Mouse (Mus musculus): ENCODE measurements at regions not wholly inside any gene's neighbourhood (a gene's known extent, or its start where the extent isn't known, plus 50 kb on each side); places are given as distances from the start of the nearest gene placed in this dataset.

DNA sequence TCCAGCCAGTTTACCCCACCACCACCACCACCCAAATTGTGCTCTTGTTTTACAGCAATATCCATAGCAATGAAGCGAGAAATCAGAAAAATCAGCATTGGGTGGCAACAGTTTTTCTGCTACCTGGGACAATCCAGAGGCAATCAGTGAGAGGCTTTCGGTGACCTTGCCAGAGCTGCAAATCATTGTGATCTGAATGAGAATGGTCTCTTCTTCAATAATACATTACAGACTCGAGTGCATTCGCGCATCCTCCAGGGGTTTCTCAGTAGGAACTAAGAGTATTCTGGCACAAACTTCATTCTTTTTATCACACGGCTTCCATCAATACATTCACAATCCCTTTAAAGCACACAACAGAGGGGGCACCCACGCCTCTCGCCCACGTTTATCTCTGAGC is 91.2 kb downstream of the Srek1 start:
- no peaks in the 10 kb centered on the region for H3K27me3 ChIP-seq (ENCODE audit: insufficient read depth, low read length)
- no peak for TF ChIP-seq CTCF (IDR thresholded peaks at IDR 0.05)
- ATAC-seq (ENCODE audit: low FRiP score) (peak; percentile 47; the same call in 1 of the 2 replicates), DNase-seq (ENCODE audit: low spot score) (no peak)
- H3K9ac ChIP-seq (replicated peaks; ENCODE audit: low read length, poor library complexity, severe bottlenecking) = no peak overlapping the region
- H3K4me1 ChIP-seq (ENCODE audit: insufficient read depth, low read length) = no peaks in the 10 kb centered on the region
- 46% methylated on average over 9 of the region's 9 CpGs for WGBS
- H3K36me3 ChIP-seq (ENCODE audit: insufficient read depth, low read length) = no peaks in the 10 kb centered on the region
- no peak overlapping the region for H3K4me2 ChIP-seq (ENCODE audit: low read depth, low read length, poor library complexity, severe bottlenecking)
- H3K4me3 ChIP-seq (ENCODE audit: low read depth, low read length) = no peak overlapping the region
- H3K9me3 ChIP-seq (ENCODE audit: low read length) = no peaks in the 10 kb centered on the region
- H3K27ac ChIP-seq (ENCODE audit: low read depth, low read length) = no peak overlapping the region

DNA sequence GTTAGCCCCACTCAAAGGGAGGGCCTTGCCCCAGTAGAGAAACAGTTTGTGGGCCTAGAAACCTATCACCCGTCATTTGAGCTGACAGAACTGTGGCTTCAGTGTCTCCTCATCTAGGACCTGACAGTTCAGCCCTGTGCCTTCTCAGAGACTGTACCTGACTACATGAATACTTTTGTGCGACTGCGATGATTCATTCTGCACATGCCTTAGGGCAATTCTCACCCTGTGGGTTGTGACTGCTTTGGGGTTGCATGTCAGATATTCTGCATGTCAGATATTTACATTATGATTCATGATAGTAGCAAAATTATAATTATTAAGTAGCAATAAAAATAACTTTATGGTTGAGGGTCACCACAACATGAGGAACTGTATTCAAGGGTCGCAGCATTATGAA is 93.7 kb downstream of the Srek1 start:
- 90% methylated on average over 4 of the region's 4 CpGs for WGBS
- H3K36me3 ChIP-seq (ENCODE audit: insufficient read depth, low read length) = no peaks in the 10 kb centered on the region
- no peak overlapping the region for H3K4me3 ChIP-seq (ENCODE audit: low read depth, low read length)
- no peak for ATAC-seq (ENCODE audit: low FRiP score)
- H3K4me2 ChIP-seq (ENCODE audit: low read depth, low read length, poor library complexity, severe bottlenecking) = no peak overlapping the region
- H3K9me3 ChIP-seq (ENCODE audit: low read length) = no peaks in the 10 kb centered on the region
- no peak overlapping the region for H3K27ac ChIP-seq (ENCODE audit: low read depth, low read length)
- DNase-seq (ENCODE audit: low spot score) = no peak
- no peak overlapping the region for H3K9ac ChIP-seq (replicated peaks; ENCODE audit: low read length, poor library complexity, severe bottlenecking)
- no peak for TF ChIP-seq CTCF (IDR thresholded peaks at IDR 0.05)
- 0 out of 2 replicates have a peak, but pooled peaks cover 4% of the 10 kb centered on the region for H3K4me1 ChIP-seq (ENCODE audit: insufficient read depth, low read length)
- H3K27me3 ChIP-seq (ENCODE audit: insufficient read depth, low read length) = no peaks in the 10 kb centered on the region

DNA sequence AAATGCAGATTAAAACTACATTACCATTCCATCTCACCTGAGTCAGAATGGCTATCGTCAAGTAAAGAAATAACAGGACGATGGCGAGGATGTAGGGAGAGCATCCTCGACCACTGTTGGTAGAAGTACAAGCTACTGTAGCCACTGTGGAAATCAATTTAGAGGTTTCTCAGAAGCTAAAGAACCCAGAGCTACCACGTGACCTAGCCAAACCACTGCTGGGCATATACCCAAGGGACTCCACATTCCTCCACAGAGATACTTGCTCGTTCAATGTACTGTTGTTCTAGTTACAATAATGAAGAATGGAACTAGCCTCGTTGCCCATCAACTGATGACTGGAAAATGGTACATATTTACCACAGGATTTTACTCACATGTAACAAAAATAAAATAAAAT is 94.4 kb downstream of the Srek1 start:
- Histone ChIP-seq H3K9me3 (ENCODE audit: low read length) (no peaks in the 10 kb centered on the region), H3K4me2 (ENCODE audit: low read depth, low read length, poor library complexity, severe bottlenecking) (no peak overlapping the region), H3K4me3 (ENCODE audit: low read depth, low read length) (no peak overlapping the region), H3K4me1 (ENCODE audit: insufficient read depth, low read length) (0 out of 2 replicates have a peak, but pooled peaks cover 4% of the 10 kb centered on the region), H3K27ac (ENCODE audit: low read depth, low read length) (no peak overlapping the region), H3K27me3 (ENCODE audit: insufficient read depth, low read length) (no peaks in the 10 kb centered on the region), H3K36me3 (ENCODE audit: insufficient read depth, low read length) (no peaks in the 10 kb centered on the region), H3K9ac (replicated peaks; ENCODE audit: low read length, poor library complexity, severe bottlenecking) (no peak overlapping the region)
- WGBS = 90% methylated on average over 7 of the region's 7 CpGs
- ATAC-seq (ENCODE audit: low FRiP score) = no peak
- no peak for DNase-seq (ENCODE audit: low spot score)
- no peak for TF ChIP-seq CTCF (IDR thresholded peaks at IDR 0.05)

DNA sequence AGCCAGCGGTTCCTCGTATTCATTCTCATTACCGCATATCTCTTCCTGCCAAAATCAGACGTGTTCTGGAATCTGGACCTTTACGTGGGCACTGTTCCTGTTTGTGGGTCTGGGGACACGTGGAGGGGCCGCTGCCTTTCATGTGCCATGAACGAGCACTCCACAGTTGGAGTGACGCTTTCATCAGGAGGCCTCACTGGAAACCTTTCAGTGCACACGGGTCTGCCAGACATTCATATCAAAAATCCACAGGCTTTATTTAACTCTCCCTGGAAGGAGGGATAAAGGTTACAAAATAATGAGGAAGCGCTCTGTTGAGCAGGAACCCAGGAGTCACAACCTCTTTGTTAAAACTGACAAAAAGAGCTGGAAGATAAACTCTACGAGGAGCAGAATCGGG is 97.6 kb downstream of the Srek1 start:
- H3K27me3 ChIP-seq (ENCODE audit: insufficient read depth, low read length) = no peaks in the 10 kb centered on the region
- H3K9ac ChIP-seq (replicated peaks; ENCODE audit: low read length, poor library complexity, severe bottlenecking) = no peak overlapping the region
- no peak overlapping the region for H3K4me2 ChIP-seq (ENCODE audit: low read depth, low read length, poor library complexity, severe bottlenecking)
- ATAC-seq (ENCODE audit: low FRiP score) (no peak), DNase-seq (ENCODE audit: low spot score) (no peak)
- H3K36me3 ChIP-seq (ENCODE audit: insufficient read depth, low read length) = no peaks in the 10 kb centered on the region
- H3K4me3 ChIP-seq (ENCODE audit: low read depth, low read length) = no peak overlapping the region
- no peak for TF ChIP-seq CTCF (IDR thresholded peaks at IDR 0.05)
- 0 out of 2 replicates have a peak, but pooled peaks cover 4% of the 10 kb centered on the region for H3K4me1 ChIP-seq (ENCODE audit: insufficient read depth, low read length)
- H3K27ac ChIP-seq (ENCODE audit: low read depth, low read length) = no peak overlapping the region
- H3K9me3 ChIP-seq (ENCODE audit: low read length) = no peaks in the 10 kb centered on the region
- 37% methylated on average over 13 of the region's 13 CpGs for WGBS

DNA sequence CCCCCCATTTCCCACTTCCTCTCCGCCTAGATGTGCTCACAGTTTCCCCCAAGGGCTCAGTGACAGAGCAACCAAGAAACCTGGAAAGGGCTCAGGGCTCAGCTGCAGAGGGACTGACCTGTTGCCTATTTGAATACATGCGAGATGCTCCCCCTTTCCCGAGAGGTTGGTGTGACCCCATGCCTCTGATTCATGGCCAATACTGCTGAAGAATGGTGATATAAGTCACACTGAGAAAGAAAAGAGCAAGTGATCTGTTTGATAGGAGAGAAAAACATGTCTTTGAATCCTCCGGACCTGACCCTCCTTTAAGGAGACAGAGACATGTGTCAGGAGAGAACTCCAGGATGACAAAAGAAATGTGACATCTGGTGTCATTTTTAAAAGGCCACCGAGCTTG is 98.2 kb downstream of the Srek1 start:
- no peaks in the 10 kb centered on the region for H3K9me3 ChIP-seq (ENCODE audit: low read length)
- H3K36me3 ChIP-seq (ENCODE audit: insufficient read depth, low read length) = no peaks in the 10 kb centered on the region
- H3K4me3 ChIP-seq (ENCODE audit: low read depth, low read length) = no peak overlapping the region
- WGBS = 77% methylated on average over 5 of the region's 5 CpGs
- H3K27ac ChIP-seq (ENCODE audit: low read depth, low read length) = no peak overlapping the region
- no peaks in the 10 kb centered on the region for H3K27me3 ChIP-seq (ENCODE audit: insufficient read depth, low read length)
- DNase-seq (ENCODE audit: low spot score) (no peak), ATAC-seq (ENCODE audit: low FRiP score) (no peak)
- no peak for TF ChIP-seq CTCF (IDR thresholded peaks at IDR 0.05)
- no peak overlapping the region for H3K9ac ChIP-seq (replicated peaks; ENCODE audit: low read length, poor library complexity, severe bottlenecking)
- H3K4me1 ChIP-seq (ENCODE audit: insufficient read depth, low read length) = 0 out of 2 replicates have a peak, but pooled peaks cover 4% of the 10 kb centered on the region
- no peak overlapping the region for H3K4me2 ChIP-seq (ENCODE audit: low read depth, low read length, poor library complexity, severe bottlenecking)

DNA sequence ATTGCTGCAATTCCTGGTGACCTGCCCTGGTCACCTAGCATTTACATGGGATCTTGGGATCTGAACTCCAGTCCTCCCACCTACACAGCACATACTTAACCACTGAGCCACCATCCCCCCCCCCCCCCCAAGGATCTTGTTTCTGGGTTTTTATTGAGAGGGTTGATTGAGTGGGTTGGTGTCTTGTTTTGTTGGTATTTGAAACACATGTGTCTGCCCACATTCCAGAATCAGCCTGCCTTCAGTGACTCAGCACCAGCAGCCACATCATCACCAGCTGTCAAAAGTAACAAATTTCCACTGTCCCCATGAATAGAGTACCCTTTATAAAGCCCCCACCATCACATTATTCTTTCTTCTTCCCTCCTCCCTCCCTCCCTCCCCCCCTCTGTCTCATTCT is 103.8 kb downstream of the Srek1 start:
- no peak for DNase-seq (ENCODE audit: low spot score)
- H3K4me3 ChIP-seq (ENCODE audit: low read depth, low read length) = no peak overlapping the region
- H3K27me3 ChIP-seq (ENCODE audit: insufficient read depth, low read length) = no peaks in the 10 kb centered on the region
- no peaks in the 10 kb centered on the region for H3K36me3 ChIP-seq (ENCODE audit: insufficient read depth, low read length)
- H3K4me2 ChIP-seq (ENCODE audit: low read depth, low read length, poor library complexity, severe bottlenecking) = no peak overlapping the region
- H3K27ac ChIP-seq (ENCODE audit: low read depth, low read length) = no peak overlapping the region
- no peaks in the 10 kb centered on the region for H3K9me3 ChIP-seq (ENCODE audit: low read length)
- no peak overlapping the region for H3K9ac ChIP-seq (replicated peaks; ENCODE audit: low read length, poor library complexity, severe bottlenecking)
- no peak for ATAC-seq (ENCODE audit: low FRiP score)
- TF ChIP-seq CTCF (IDR thresholded peaks at IDR 0.05) = no peak
- no peaks in the 10 kb centered on the region for H3K4me1 ChIP-seq (ENCODE audit: insufficient read depth, low read length)

Data from midbrain, postnatal 0 days (tissue).